Mouse (Mus musculus): ENCODE measurements around the gene Mtmr14. TPM values are rescaled to one million over a fixed set of nuclear protein-coding genes. Genes with fewer than 3 reads are reported as not detected.
A peak's percentile ranks its signal among the peaks of the same experiment; 100 is the strongest.

Gene Mtmr14
- polyA plus RNA-seq (2012; rRNA removed) = 38.6 and 51.5 TPM in 2 replicates

- no peak for TF ChIP-seq CTCF (IDR thresholded peaks at IDR 0.05; ENCODE audit: borderline replicate concordance, extremely low read depth, insufficient read depth, insufficient read length)
- peak; percentile 40; the same call in 1 of the 2 replicates for TF ChIP-seq POLR2A (IDR thresholded peaks at IDR 0.05; ENCODE audit: borderline replicate concordance, extremely low read depth, insufficient read depth, insufficient read length, poor library complexity, severe bottlenecking)
Measured at GRCm38 (mm10) chr6:113237542-113238270, at the start of gene Mtmr14. TSS of gene Mtmr14 (plus strand) at chr6:113237843.

GRCm38 (mm10) chr6:113193765-113194460 is 43.7 kb upstream of the Mtmr14 start:
- peak; percentile 45 for DNase-seq (ENCODE audit: low read depth)
- TF ChIP-seq POLR2A (IDR thresholded peaks at IDR 0.05; ENCODE audit: borderline replicate concordance, extremely low read depth, insufficient read depth, insufficient read length, poor library complexity, severe bottlenecking) (no peak), CTCF (IDR thresholded peaks at IDR 0.05; ENCODE audit: borderline replicate concordance, extremely low read depth, insufficient read depth, insufficient read length) (no peak)

More at GRCm38 (mm10) chr6:113237542-113238270, at the start of gene Mtmr14:
- peak; percentile 99 for DNase-seq (ENCODE audit: low read depth)

GRCm38 (mm10) chr6:113194517-113194840 is 43.2 kb upstream of the Mtmr14 start:
- TF ChIP-seq CTCF (IDR thresholded peaks at IDR 0.05; ENCODE audit: borderline replicate concordance, extremely low read depth, insufficient read depth, insufficient read length) = no peak
- no peak for TF ChIP-seq POLR2A (IDR thresholded peaks at IDR 0.05; ENCODE audit: borderline replicate concordance, extremely low read depth, insufficient read depth, insufficient read length, poor library complexity, severe bottlenecking)
- peak; percentile 20 for DNase-seq (ENCODE audit: low read depth)

GRCm38 (mm10) chr6:113194841-113195595 is 42.6 kb upstream of the Mtmr14 start, which contains the start of gene Lhfpl4:
TSS of gene Lhfpl4 (minus strand) at chr6:113195384.
- peak; percentile 80 for DNase-seq (ENCODE audit: low read depth)
- TF ChIP-seq POLR2A (IDR thresholded peaks at IDR 0.05; ENCODE audit: borderline replicate concordance, extremely low read depth, insufficient read depth, insufficient read length, poor library complexity, severe bottlenecking) = peak; percentile 68; the same call in 1 of the 2 replicates
- no peak for TF ChIP-seq CTCF (IDR thresholded peaks at IDR 0.05; ENCODE audit: borderline replicate concordance, extremely low read depth, insufficient read depth, insufficient read length)

GRCm38 (mm10) chr6:113195596-113195992 is 42.0 kb upstream of the Mtmr14 start:
- peak; percentile 32 for DNase-seq (ENCODE audit: low read depth)
- TF ChIP-seq CTCF (IDR thresholded peaks at IDR 0.05; ENCODE audit: borderline replicate concordance, extremely low read depth, insufficient read depth, insufficient read length) (no peak), POLR2A (IDR thresholded peaks at IDR 0.05; ENCODE audit: borderline replicate concordance, extremely low read depth, insufficient read depth, insufficient read length, poor library complexity, severe bottlenecking) (no peak)

- TF ChIP-seq CTCF (IDR thresholded peaks at IDR 0.05; ENCODE audit: borderline replicate concordance, extremely low read depth, insufficient read depth, insufficient read length) (no peak), POLR2A (IDR thresholded peaks at IDR 0.05; ENCODE audit: borderline replicate concordance, extremely low read depth, insufficient read depth, insufficient read length, poor library complexity, severe bottlenecking) (no peak)
- no peak for DNase-seq (ENCODE audit: low read depth)
Measured at GRCm38 (mm10) chr6:113216280-113216679, 21.4 kb upstream of the Mtmr14 start.

GRCm38 (mm10) chr6:113225798-113226197 is 11.8 kb upstream of the Mtmr14 start:
- no peak for DNase-seq (ENCODE audit: low read depth)
- no peak for TF ChIP-seq POLR2A (IDR thresholded peaks at IDR 0.05; ENCODE audit: borderline replicate concordance, extremely low read depth, insufficient read depth, insufficient read length, poor library complexity, severe bottlenecking)
- no peak for TF ChIP-seq CTCF (IDR thresholded peaks at IDR 0.05; ENCODE audit: borderline replicate concordance, extremely low read depth, insufficient read depth, insufficient read length)

- no peak for DNase-seq (ENCODE audit: low read depth)
- no peak for TF ChIP-seq CTCF (IDR thresholded peaks at IDR 0.05; ENCODE audit: borderline replicate concordance, extremely low read depth, insufficient read depth, insufficient read length)
- TF ChIP-seq POLR2A (IDR thresholded peaks at IDR 0.05; ENCODE audit: borderline replicate concordance, extremely low read depth, insufficient read depth, insufficient read length, poor library complexity, severe bottlenecking) = no peak
Measured at GRCm38 (mm10) chr6:113226705-113227104, 10.9 kb upstream of the Mtmr14 start.

- TF ChIP-seq POLR2A (IDR thresholded peaks at IDR 0.05; ENCODE audit: borderline replicate concordance, extremely low read depth, insufficient read depth, insufficient read length, poor library complexity, severe bottlenecking) (no peak), CTCF (IDR thresholded peaks at IDR 0.05; ENCODE audit: borderline replicate concordance, extremely low read depth, insufficient read depth, insufficient read length) (no peak)
Measured at GRCm38 (mm10) chr6:113235141-113235540, 2.5 kb upstream of the Mtmr14 start.

GRCm38 (mm10) chr6:113238442-113238841 is 799 bp downstream of the Mtmr14 start:
- no peak for DNase-seq (ENCODE audit: low read depth)
- TF ChIP-seq POLR2A (IDR thresholded peaks at IDR 0.05; ENCODE audit: borderline replicate concordance, extremely low read depth, insufficient read depth, insufficient read length, poor library complexity, severe bottlenecking) (no peak), CTCF (IDR thresholded peaks at IDR 0.05; ENCODE audit: borderline replicate concordance, extremely low read depth, insufficient read depth, insufficient read length) (no peak)

More at GRCm38 (mm10) chr6:113235141-113235540, 2.5 kb upstream of the Mtmr14 start:
- no peak for DNase-seq (ENCODE audit: low read depth)

- TF ChIP-seq POLR2A (IDR thresholded peaks at IDR 0.05; ENCODE audit: borderline replicate concordance, extremely low read depth, insufficient read depth, insufficient read length, poor library complexity, severe bottlenecking) = no peak
- no peak for TF ChIP-seq CTCF (IDR thresholded peaks at IDR 0.05; ENCODE audit: borderline replicate concordance, extremely low read depth, insufficient read depth, insufficient read length)
- peak; percentile 11 for DNase-seq (ENCODE audit: low read depth)
Measured at GRCm38 (mm10) chr6:113242753-113243152, 5.1 kb downstream of the Mtmr14 start.
